Mouse (Mus musculus): ENCODE data around the gene Fam131a.

The Fam131a gene

DNA sequence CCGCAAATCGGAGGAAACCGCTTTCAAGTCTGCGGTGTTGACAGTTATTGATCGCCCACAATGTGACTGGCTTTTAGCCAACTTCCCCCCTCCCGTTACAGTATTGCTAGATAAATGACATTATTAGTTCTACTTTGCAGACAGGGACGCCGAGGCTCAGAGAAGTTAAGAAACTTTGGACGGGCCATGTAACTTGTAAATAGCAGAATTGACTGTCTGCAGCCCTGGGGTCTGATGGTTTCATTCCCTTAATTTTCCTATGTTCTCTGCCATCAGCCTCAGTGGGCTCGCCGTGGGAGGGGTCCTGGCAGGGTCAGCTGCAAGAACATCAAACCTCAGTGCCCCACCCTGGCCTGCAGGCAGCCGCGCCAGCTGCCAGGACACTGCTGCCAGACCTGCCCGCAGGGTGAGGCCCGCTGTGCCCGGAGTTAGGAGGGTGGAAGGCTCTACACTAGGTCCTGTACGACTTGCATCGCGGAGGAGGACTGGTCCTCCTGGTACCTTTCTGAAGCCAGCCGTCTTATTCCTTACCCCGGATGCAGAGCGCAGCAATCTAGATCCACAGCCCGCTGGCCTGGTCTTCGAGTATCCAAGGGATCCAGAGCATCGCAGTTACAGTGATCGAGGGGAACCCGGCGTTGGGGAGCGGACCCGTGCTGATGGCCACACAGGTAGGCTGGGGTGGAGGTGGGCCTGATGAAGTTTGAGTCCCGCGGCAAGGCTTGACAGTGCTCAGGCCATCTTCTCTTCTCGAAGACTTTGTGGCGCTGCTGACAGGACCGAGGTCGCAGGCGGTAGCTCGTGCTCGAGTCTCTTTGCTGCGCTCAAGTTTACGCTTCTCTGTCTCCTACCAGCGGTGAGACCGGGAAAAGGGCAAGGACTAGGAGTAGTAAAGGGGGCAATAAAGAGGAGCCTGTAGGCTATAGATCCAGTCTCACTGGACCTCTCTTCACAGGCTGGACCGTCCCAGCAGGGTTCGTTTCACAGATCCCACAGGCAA, 41.0 kb downstream of the Fam131a start, which contains the start of gene Thpo:
Thpo (minus strand) TSS at position 781 of the 1,000 bp plus-strand sequence.
- Histone ChIP-seq H3K36me3 (ENCODE audit: insufficient read depth, low read length) (peaks cover 9% of the 10 kb centered on the region), H3K9me3 (ENCODE audit: low read length) (peaks cover 14% of the 10 kb centered on the region), H3K4me3 (replicated peaks; ENCODE audit: low read length) (peak within 1 kb of the TSS; percentile 85), H3K27me3 (ENCODE audit: insufficient read depth, low read length) (peaks cover 61% of the 10 kb centered on the region), H3K4me1 (replicated peaks; ENCODE audit: low read depth, low read length) (peaks cover 52% of the 10 kb centered on the region)
- TF ChIP-seq POU5F1 (IDR thresholded peaks at IDR 0.05; ENCODE audit: borderline replicate concordance, low read length) (no peak), NANOG (IDR thresholded peaks at IDR 0.05; ENCODE audit: borderline replicate concordance, low read length) (no peak), CTCF (conservative IDR thresholded peaks at IDR 0.05; ENCODE audit: low read length) (no peak)

DNA sequence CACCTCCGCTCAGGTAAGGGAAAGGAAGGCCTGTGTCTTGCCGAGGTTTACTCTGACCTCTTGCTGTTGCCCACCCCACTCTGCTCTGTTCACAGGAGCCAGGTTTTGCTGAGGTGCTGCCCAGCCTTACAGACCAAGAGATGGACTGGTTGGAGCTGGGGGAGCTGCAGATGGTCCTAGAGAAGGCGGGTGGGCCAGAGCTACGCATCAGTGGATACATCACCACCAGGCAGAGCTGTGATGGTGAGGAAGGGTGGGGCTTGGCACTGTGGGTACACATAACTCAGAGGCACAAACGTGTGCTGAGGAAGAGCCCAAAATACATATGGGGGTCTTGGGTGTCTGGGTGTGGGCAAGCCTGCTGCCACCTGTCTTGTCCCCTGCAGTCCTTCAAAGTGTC, 42.6 kb downstream of the Fam131a start:
- Histone ChIP-seq H3K4me3 (replicated peaks; ENCODE audit: low read length) (no peak overlapping the region), H3K4me1 (replicated peaks; ENCODE audit: low read depth, low read length) (peaks cover 36% of the 10 kb centered on the region), H3K9me3 (ENCODE audit: low read length) (peaks cover 14% of the 10 kb centered on the region), H3K36me3 (ENCODE audit: insufficient read depth, low read length) (peaks cover 9% of the 10 kb centered on the region), H3K27me3 (ENCODE audit: insufficient read depth, low read length) (peaks cover 64% of the 10 kb centered on the region)
- no peak for TF ChIP-seq CTCF (conservative IDR thresholded peaks at IDR 0.05; ENCODE audit: low read length)

DNA sequence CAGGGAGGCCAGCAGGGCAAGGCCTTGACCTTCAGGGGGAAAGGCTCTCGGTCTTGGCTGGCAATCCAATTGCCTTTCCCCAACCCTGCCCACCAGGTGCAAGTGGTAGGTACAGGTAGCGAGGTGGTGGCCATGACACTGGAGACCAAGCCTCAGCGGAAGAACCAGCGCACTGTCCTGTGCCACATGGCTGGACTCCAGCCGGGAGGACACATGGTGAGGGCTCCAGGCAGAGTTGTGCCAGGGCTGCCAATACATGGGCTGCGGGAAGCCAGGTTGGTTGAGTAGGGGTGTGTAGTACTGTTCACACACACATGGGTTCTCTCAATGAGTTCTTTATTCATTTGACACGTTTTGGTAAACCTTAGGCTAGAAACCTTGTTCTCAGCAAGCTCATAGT, 43.1 kb downstream of the Fam131a start:
- Histone ChIP-seq H3K36me3 (ENCODE audit: insufficient read depth, low read length) (peaks cover 9% of the 10 kb centered on the region), H3K9me3 (ENCODE audit: low read length) (peaks cover 14% of the 10 kb centered on the region), H3K4me3 (replicated peaks; ENCODE audit: low read length) (no peak overlapping the region), H3K4me1 (replicated peaks; ENCODE audit: low read depth, low read length) (peaks cover 32% of the 10 kb centered on the region), H3K27me3 (ENCODE audit: insufficient read depth, low read length) (peaks cover 64% of the 10 kb centered on the region)
- TF ChIP-seq POU5F1 (IDR thresholded peaks at IDR 0.05; ENCODE audit: borderline replicate concordance, low read length) (no peak), NANOG (IDR thresholded peaks at IDR 0.05; ENCODE audit: borderline replicate concordance, low read length) (no peak), CTCF (conservative IDR thresholded peaks at IDR 0.05; ENCODE audit: low read length) (no peak)

DNA sequence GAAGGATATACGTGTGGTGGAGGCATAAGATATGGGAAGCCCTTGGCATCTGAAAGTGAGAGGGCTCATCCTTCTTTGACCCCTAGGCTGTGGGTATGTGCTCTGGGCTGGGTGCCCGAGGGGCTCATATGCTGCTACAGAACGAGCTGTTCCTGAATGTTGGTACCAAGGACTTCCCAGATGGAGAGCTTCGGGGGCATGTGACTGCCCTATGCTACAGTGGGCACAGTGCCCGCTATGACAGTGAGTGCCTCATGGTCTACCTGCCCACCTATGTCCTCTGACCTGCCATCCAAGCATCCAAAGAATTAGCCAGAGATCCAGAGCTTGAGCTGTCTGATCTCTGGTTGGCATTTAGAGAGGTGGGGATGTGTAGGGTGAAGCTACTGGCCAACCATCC, 43.8 kb downstream of the Fam131a start:
- Histone ChIP-seq H3K4me1 (replicated peaks; ENCODE audit: low read depth, low read length) (peaks cover 25% of the 10 kb centered on the region), H3K9me3 (ENCODE audit: low read length) (peaks cover 14% of the 10 kb centered on the region), H3K36me3 (ENCODE audit: insufficient read depth, low read length) (peaks cover 9% of the 10 kb centered on the region), H3K4me3 (replicated peaks; ENCODE audit: low read length) (no peak overlapping the region), H3K27me3 (ENCODE audit: insufficient read depth, low read length) (peaks cover 60% of the 10 kb centered on the region)
- TF ChIP-seq NANOG (IDR thresholded peaks at IDR 0.05; ENCODE audit: borderline replicate concordance, low read length) (no peak), CTCF (conservative IDR thresholded peaks at IDR 0.05; ENCODE audit: low read length) (no peak), POU5F1 (IDR thresholded peaks at IDR 0.05; ENCODE audit: borderline replicate concordance, low read length) (no peak)

DNA sequence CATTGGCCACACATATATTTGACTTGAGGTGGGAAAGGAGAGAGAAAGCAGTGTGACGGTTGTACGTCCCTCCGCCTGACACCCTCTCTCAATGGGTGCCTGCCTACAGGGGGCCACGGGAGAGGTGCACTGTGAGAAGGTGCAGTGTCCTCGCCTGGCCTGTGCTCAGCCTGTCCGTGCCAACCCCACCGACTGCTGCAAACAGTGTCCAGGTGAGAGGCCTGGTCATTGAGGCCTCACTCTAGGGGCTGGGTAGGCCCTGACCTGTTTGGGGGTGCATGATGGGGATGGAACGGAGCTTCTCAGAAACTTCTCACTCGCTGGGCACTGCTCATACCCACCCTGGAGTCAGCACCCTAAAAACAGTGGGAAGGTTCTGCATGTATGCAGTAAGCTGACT, 46.8 kb downstream of the Fam131a start:
- H3K4me1 ChIP-seq (replicated peaks; ENCODE audit: low read depth, low read length) = peaks cover 5% of the 10 kb centered on the region
- no peak overlapping the region for H3K4me3 ChIP-seq (replicated peaks; ENCODE audit: low read length)
- H3K36me3 ChIP-seq (ENCODE audit: insufficient read depth, low read length) = peaks cover 9% of the 10 kb centered on the region
- H3K27me3 ChIP-seq (ENCODE audit: insufficient read depth, low read length) = peaks cover 36% of the 10 kb centered on the region
- H3K9me3 ChIP-seq (ENCODE audit: low read length) = peaks cover 14% of the 10 kb centered on the region
- TF ChIP-seq NANOG (IDR thresholded peaks at IDR 0.05; ENCODE audit: borderline replicate concordance, low read length) (no peak), CTCF (conservative IDR thresholded peaks at IDR 0.05; ENCODE audit: low read length) (no peak), POU5F1 (IDR thresholded peaks at IDR 0.05; ENCODE audit: borderline replicate concordance, low read length) (no peak)

DNA sequence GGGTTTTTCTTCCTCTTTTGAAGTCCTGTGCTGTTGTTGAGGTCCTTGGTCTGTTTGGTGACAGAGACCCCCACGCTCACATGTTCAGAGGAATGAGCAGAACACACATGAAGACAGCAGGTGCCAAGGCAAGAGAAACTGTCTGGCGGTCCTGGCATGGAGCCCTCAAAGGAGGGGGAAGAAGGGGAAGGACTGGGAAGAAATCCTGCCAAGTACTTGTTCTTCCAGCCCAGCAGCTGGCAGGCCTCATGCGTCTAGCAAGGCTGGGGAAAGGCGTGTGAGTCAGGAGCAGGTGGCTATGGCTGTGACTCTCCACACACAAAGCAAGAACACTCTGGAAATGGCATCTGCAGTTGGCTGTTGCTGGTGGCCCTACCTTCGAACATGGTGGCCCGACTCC, 53.6 kb downstream of the Fam131a start:
- TF ChIP-seq NANOG (IDR thresholded peaks at IDR 0.05; ENCODE audit: borderline replicate concordance, low read length) = no peak
- no peak for TF ChIP-seq POU5F1 (IDR thresholded peaks at IDR 0.05; ENCODE audit: borderline replicate concordance, low read length)
- TF ChIP-seq CTCF (conservative IDR thresholded peaks at IDR 0.05; ENCODE audit: low read length) = no peak
- H3K4me1 ChIP-seq (replicated peaks; ENCODE audit: low read depth, low read length) = peaks cover 21% of the 10 kb centered on the region
- H3K27me3 ChIP-seq (ENCODE audit: insufficient read depth, low read length) = no peaks in the 10 kb centered on the region; the same call in 1 of the 2 replicates
- H3K4me3 ChIP-seq (replicated peaks; ENCODE audit: low read length) = no peak overlapping the region
- H3K36me3 ChIP-seq (ENCODE audit: insufficient read depth, low read length) = no peaks in the 10 kb centered on the region
- no peaks in the 10 kb centered on the region for H3K9me3 ChIP-seq (ENCODE audit: low read length)

DNA sequence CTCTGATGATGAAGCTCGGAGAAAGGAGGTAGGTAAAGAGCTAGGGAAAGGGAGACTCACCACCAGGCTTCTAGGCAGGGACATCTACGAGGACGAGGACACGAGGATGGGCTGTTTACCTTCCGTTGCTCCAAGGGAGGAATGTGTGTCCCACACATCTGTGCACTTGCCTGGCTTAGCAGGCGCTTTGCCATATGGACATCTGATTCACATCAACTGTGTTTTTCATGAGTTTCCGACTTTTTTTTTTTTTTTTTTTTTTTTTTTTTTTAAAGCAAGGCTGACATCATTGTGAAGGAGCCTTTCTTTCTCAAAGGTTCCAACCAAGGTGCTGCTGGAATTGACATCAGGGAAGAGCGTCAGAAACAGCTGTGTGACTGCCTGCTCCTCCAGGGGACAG, 57.5 kb downstream of the Fam131a start:
- H3K4me1 ChIP-seq (replicated peaks; ENCODE audit: low read depth, low read length) = peaks cover 21% of the 10 kb centered on the region
- no peak overlapping the region for H3K4me3 ChIP-seq (replicated peaks; ENCODE audit: low read length)
- H3K36me3 ChIP-seq (ENCODE audit: insufficient read depth, low read length) = no peaks in the 10 kb centered on the region
- H3K27me3 ChIP-seq (ENCODE audit: insufficient read depth, low read length) = no peaks in the 10 kb centered on the region
- no peaks in the 10 kb centered on the region for H3K9me3 ChIP-seq (ENCODE audit: low read length)
- TF ChIP-seq NANOG (IDR thresholded peaks at IDR 0.05; ENCODE audit: borderline replicate concordance, low read length) (no peak), CTCF (conservative IDR thresholded peaks at IDR 0.05; ENCODE audit: low read length) (no peak), POU5F1 (IDR thresholded peaks at IDR 0.05; ENCODE audit: borderline replicate concordance, low read length) (no peak)

Measured in E14TG2a.4 (cell line).